Mouse (Mus musculus): Measurements from ENCODE around the gene Cd81.
A peak's percentile ranks its signal among the peaks of the same experiment; 100 is the strongest.

Gene Cd81

DNA sequence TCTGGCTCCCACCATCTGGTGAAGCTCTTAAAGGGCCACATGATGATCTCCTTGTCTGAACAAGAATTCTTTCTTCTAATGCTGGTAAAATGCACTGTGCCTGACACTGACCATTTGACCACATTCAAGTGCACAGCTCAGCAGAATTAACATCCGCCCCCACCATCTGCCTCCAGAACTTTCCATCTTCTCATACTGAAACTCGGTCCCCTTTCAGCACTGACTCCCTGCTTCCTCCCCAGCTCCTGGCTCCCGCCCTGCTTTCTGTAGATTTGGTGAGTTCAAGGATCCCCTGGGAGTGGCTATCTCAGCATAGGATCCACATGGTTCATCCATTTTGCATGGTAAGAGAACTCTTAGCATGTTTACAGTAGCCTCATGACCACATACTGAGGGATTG, 31.8 kb upstream of the Cd81 start:
- no peak for DNase-seq (ENCODE audit: low spot score)

DNA sequence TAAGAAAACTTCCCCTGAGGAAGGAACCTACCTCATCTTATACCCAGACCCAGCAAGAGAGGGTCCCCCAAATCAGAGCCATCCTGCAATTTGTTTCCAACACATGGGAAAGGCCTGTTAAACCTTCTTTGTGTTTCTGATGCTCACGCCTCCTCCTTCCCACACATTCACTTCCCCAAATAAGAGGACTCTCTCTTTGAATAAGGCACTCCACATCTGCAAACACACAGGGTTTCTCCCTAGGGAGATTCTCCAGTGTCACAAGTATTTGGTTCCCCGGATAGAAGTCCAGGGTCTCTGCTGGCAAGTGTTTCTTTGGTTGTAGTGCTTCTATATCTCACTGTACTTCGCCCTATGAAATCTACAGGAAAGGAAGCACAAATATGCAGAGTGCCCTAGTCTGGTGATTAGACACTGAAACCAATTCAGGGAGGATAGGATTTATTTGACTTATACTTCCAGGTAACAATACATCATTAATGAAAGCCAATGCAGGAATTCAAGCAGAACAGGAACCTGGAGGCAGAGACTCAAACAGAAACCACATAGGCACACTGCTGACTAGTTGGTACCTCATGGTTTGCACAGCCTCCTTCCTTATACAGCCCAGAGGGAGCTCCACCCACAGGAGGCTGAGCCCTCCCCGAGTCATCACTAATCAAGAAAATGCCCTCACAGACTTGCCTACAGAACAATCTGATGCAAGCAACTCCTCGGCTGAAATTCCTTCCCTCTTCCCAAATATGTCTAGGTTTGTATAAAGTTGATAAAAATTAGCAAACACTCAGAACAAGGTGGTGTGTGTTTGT, 31.0 kb upstream of the Cd81 start:
- no peak for DNase-seq (ENCODE audit: low spot score)

DNA sequence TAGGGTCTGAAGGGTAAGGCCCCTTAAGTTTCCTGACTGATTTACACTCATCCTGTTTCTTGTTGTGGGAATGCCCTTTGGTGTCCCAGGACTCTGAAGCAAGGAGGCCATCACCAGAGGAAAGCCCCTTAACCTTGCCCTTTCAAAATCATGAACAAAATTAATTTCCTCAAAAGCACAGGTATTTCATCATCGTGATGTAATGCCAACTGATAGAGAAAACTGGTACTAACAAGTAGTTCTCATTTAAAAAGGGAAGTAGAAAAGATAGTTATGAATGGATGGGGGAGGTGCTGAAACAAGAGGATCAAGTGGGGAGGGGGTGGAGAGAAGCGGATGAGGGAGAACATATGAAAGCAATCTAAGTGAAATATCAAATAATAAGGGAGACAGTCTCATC, 29.0 kb upstream of the Cd81 start:
- no peak for DNase-seq (ENCODE audit: low spot score)

DNA sequence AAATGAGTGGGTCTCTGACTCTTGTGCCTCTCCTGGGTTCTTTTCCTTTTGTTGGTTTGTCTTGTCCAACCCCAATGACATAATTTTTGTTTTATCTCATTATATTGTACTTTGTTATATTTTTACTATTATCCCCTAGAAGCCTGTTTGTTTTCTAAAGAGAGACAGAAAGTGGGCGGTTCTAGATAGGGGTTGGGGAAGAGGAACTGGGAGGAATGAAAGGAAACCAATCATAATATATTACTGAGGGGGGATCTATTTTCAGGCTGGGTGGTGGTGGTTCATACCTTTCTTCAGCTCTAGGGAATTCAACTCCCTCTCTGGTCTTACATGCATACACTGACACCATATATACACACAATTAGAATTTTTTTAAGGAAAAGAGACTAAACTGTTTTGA, 28.2 kb upstream of the Cd81 start:
- DNase-seq (ENCODE audit: low spot score): no peak

DNA sequence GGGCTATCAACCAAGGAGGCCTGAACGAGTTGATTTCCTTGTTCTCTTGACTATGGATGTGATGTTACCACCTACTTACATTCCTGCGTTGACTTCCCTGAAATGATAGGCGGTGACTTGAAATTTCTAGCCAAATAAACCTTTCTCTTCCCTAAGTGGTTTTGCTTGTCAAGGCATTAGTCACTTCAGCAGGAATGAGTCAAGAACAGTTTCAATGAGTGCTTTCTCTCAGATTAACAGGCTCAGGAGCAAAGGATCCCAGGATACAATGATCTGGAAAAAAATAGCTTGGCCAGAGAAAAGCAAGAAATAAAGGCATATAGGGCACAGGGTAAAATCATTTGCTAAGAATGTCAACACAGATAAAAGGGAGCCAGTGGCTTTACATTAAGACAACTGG, 27.0 kb upstream of the Cd81 start:
- no peak for DNase-seq (ENCODE audit: low spot score)

DNA sequence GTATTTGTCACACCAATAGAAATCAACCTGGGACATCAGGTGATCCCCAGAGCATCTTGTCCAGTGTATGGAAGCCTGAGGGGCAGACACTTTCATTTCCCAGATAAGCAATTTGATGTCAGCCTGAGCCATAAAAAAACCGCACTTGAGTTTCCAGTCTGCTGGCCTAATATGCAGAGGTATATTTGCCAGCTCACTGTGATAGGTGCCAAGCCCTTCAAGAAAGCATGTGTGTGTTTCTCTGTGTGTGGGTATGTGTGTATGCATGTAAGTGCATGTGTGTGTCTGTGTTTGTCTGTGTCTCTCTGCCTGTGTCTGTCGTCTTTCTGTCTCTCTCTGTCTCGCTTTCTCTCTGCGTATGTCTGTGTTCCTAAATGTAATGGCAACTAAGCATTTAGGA, 25.3 kb upstream of the Cd81 start:
- DNase-seq (ENCODE audit: low spot score): no peak

DNA sequence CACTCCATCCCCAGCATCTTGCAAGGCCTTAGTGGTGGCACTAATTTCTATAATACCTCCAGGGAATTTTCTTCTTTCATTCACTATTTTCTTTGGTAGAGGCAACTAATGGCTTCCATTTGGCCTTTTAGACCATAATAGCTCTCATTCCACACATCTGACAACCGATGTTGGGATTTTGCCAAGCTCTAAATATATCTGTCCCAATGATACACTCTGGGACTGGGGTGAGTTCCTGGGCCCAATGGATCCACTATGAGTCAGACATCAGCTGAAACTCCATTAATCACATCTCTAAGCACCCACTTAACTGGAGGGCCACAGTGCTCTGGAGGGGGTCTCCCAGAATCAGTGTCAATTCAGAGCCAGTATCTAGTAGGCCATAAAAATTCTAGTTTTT, 20.7 kb upstream of the Cd81 start:
- DNase-seq (ENCODE audit: low spot score): peak; percentile 69

DNA sequence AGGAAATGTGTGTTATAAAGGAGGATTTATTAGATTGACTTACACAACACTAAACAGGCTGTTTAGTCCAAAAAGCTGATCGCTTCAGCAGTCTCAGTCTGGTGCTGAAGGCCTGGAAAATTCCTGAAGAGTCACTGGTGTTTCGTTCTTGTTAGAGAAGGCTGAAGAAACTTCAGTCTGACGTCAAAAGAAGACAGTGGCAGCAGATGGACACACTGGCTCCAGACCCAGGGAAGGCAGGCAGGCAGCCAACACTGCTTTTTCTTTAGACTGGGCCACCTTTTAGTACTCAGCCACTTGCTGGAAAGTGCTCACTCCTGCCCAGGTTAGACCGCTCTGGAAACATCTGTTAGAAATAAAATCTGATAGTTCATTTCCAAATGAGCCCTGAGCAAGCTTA, 19.0 kb upstream of the Cd81 start:
- peak; percentile 53 for DNase-seq (ENCODE audit: low spot score)

DNA sequence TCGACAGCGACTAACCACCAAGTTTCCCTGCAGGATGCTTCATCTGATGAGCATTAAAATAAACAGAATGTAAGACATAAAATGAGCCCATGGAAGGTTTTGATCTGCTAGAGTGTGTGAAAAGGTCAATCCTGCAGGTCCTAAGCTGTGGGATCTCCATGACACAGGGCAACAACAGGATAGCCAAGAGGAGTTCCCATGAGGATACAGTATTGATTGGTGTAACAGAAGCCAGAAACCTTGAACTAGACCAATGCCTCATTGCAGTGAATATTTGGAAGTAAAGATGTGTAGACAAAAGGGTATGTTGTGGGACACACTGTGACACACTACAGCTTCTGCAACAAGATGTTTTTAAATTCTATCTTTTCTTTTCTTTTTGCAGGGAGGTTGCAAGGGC, 18.4 kb upstream of the Cd81 start:
- DNase-seq (ENCODE audit: low spot score): no peak

DNA sequence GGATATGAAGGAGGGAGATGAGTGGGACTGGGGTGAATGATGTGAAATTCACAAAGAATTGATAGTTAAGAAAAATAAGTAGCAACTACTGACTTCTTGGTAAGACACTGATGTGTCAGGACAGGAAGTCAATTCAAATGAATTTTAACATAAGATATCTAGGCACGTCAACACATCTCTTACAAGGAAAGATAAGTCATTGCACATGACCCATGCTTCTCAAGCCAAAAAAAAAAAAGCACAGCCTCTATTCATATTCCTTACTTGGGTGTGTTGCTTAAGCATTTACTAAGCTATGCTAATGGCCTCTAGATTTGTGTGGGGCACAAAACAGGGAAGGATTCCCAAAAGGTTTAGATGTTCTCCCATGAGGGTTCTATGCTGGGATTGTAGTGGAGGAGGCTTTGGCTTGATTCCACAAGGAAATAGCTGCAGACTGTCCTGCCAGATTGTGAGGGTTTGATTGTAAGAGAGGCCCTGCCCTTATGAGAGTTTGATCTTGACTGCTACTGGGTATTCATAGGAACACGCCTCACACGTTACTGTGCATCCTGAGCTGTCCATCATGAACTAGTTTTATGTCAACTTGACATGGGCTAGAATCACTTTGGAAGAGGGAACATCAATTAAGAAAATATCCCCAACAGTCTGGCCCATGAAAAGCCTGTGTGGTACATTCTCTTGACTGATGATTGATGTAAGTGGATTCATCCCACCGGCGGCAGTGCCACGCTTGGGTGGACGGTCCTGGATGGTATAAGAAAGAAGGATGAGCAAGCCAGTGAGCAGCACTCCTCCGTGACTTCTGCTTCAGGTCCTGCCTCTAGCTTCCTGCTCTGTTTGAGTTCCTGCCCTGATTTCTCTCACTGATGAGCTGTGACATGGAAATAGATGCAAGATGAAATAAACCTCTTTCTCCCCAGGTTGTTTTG, 17.8 kb upstream of the Cd81 start:
- no peak for DNase-seq (ENCODE audit: low spot score)

DNA sequence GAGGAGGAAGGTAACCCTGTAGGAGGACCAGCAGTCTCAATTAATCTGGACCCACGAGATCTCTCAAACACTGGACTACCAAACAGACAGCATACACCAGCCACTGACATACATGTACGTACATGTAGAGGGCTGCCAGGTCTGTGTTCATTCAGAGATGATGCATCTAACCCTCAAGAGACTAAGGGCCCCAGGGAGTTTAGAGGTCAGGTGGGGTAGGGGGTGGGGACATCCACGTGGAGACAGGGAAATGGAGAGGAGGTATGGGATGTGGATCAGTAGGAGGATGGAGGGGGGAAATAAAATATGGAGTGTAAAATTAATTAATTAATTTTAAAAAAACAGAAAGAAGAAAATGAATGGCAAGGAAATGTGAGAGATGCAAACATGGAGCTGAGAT, 15.8 kb upstream of the Cd81 start:
- DNase-seq (ENCODE audit: low spot score): no peak

DNA sequence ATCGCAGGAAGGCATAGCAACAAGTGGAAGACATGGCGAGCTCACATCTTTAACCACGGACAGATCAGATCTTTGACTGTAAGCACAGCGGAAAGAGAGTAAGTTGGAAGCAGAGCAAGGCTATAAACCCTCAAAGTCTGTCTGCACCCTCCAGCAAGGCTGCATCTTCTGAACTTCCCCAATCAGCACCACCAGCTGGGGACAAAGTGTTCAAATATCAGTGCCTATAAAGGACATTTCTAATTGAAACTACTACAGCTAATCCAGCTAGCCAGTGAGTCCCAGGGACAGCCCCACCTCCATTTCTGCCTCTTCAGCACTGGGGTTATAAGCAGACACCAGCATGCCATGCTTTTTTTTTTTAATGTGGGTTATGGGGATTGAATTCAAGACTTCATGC, 15.2 kb upstream of the Cd81 start:
- no peak for DNase-seq (ENCODE audit: low spot score)

DNA sequence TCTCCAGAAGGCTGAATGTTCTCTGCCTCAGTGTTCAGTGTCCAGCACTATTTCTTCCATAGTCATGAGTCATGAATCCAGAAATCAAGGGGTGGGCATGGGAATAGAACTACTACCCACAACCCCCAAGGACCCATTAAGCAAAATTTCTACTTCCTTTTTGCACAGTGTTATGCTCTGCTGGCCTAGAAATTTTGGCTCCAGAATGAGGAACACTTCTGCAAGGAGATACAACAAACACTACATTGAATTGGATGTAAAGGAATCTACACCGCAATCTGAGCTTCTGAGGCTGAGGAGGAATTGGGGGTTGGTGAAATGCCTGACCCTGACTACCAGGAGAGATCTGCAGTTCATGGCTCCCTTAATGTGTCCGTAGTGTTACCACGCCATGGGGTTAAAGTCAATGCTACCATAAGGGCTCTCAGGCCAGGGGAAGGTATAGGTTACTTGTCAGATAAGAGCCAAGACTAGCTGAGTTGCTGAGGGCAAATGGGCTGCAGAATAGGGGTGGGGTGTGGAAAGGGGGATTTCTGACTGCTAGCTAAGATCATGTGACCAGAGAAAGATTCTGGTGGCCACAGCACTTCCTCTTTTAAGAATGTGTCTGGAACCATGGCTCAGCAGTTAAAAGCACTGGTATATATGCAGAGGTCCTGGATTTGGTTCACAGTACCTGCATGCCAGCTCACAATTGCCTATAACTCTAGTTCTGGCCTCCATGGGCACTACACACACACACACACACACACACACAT, 14.2 kb upstream of the Cd81 start:
- DNase-seq (ENCODE audit: low spot score): no peak

DNA sequence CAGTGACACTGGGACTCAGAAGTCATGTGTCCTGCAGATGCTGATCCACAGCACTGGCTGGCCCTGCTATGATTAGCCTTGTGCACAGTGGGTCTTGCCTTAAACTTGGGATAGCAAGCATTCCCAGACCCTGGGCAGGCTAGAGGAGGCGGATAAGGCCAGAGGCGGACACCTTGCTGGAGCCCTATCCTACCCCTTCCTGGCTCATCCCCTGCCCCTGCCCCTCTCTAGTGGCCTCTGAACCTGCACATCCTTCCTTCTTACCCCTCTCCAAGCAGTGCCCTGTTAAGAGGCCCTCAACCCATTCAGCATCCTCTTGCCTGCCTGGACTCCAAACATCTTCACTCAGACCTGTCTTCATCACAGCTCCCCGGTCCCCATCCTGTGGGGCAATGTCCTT, 12.0 kb upstream of the Cd81 start:
- DNase-seq (ENCODE audit: low spot score): no peak

DNA sequence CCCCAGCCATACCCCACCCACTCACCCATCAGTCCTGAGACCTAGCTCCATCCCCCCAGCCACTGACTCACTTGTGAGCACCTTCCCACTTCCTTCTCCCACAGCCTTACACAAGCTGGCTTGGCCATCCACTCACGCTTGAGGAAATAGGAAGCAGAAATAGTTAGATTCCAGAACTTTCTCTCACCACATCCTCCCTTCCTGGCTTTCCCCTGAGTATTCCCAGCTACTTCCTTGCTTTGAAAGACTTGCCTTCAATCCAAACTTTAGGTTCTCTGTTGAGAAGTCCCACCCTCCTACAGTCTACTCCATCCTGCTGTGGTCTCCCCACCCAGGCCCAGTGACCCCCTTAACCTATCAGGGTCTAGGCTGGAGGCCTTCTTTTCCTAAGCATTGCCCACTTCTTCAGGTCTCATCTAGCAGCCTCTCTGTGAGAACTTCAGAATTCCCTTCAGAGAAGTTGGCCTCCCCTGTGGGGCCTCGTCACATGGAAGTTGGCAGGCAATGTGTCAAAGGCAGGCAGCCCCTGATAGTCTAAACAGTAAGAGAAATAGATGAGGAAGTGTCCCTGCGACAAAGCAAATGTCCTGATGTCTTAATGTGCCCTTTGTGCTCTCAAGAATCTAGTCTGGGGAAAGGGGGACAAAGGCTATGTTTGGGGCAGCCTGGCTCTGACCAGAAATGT, 11.3 kb upstream of the Cd81 start:
- no peak for DNase-seq (ENCODE audit: low spot score)

DNA sequence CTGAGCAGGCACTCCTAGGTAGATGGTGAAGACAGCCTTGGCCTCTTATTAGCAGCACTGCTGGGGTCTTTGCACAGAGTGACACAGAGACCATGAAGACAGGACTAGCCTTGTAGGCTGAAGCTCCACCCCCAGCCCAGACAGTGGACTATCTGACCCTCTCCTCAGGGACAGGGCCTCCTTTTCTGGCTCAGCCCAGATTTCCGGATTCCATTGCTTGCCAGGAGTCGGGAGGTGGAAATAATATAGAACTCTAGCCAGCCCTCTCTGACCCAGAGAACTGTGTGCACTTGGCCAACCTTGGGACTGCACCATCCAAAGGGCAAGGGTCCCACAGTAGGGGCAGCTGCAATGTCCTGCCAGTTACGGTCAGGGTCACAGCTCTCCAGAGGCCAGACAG, 10.4 kb upstream of the Cd81 start:
- peak; percentile 69 for DNase-seq (ENCODE audit: low spot score)

DNA sequence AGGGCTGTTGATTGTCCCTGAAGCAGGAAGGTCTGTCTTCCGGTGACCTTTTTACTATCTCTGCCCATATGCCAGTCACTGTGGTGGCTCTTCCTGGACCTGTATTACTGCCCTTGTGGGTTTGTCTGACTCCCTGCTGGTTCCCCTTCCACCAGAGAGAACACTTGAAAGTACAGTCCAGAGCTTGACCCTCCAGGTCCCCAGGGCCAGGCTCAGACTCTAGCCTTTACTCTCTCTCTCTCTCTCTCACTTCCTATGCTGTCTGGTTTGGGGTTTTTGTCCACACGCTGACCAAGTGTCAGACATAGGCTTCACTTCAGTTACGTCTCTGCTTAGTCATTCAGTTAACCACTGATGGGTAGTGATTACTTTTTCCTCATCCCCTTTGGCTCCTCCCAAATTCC, 9.6 kb upstream of the Cd81 start:
- DNase-seq (ENCODE audit: low spot score): no peak

DNA sequence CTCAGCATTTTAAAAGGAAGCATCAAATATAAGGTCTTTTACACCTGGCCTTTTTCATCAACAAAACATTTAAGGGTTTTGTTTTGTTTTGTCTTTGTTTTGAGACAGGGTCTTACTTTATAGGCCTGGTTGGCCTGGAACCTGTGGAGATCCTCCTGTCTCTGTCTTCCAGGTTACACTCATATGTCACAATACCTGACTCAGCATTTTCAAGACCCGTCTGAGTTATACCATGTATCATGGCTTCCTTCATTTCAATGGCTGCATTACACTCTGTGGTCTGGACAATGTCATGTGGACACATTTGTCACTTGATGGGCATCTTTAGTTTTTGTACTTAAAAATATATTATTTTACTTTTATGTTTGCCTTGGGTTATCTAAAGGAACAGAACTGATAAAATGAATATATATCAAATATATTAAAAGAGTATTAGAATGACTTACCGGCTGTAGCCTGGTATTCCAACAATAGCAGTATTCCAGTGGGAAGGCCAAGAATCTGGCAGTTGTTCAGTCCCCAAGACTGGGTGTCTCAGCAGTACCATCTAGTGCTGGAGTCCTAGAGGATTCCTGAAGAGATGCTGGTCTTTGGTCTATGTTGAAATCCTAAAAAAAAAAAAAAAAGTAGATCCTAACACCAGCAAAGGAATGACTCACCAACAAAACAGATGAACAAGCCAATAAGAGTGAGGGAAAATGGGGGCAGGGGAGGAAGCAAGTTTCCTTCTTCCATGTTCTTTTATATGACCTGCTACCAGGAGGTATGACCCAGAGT, 8.3 kb upstream of the Cd81 start:
- DNase-seq (ENCODE audit: low spot score): peak; percentile 51

DNA sequence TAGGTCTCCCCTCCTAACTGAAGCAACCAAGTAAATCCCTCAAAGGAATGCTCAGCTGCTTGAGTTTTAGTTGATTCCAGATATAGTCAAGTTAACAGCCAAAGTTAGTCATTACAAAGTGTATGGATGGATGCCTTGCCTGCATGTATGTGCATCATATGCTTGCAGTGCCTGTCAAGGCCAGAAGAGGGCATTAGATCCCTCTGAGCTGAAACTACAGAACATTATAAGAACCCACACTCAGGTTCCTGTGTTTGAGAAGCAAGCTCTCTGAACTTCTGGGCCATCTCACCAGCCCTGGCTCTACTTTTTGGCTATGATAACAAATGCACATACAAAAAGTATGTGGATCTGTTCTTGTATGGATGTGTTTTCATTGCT, 7.7 kb upstream of the Cd81 start:
- DNase-seq (ENCODE audit: low spot score): no peak

DNA sequence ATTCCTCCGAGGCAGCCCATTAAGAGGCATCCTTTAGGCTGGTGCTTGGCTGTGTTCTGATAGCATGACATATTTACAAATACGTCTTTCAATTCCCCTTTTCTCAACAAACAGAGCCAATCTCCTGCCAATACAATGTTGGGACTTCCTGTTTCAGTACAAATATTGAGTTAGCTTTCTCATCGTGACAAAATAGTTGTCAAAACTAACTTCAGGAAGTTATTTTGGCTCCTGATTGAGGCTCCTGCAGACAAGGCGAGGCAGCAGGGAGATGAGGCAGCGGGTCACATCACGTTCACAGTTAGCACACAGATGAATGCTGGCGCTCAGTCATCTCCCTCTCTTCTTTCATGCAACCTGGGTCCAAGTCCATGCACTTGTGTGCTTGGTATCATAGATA, 6.2 kb upstream of the Cd81 start:
- DNase-seq (ENCODE audit: low spot score): no peak

DNA sequence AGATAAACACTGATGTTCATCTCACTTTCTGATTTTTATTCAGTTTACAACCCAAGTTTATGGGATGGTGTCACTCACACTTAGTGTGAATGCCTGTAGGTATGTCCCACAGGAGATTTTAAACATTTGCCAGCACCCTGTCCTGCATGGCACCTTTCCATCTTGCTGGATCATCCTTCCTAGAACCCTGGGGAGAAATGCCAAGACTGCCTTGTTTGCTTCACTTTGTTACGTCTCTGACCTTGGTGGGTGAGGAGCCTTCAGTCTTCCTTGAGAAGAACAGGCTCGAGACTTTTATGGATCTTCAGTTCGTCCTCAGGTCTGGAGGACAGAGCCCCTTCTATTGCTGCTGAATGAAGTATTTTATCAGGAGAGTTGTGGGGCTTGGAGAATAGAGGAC, 3.2 kb upstream of the Cd81 start:
- DNase-seq (ENCODE audit: low spot score): no peak
